Mouse (Mus musculus): Measurements from ENCODE around the gene Gm17349.

The Gm17349 gene

DNA sequence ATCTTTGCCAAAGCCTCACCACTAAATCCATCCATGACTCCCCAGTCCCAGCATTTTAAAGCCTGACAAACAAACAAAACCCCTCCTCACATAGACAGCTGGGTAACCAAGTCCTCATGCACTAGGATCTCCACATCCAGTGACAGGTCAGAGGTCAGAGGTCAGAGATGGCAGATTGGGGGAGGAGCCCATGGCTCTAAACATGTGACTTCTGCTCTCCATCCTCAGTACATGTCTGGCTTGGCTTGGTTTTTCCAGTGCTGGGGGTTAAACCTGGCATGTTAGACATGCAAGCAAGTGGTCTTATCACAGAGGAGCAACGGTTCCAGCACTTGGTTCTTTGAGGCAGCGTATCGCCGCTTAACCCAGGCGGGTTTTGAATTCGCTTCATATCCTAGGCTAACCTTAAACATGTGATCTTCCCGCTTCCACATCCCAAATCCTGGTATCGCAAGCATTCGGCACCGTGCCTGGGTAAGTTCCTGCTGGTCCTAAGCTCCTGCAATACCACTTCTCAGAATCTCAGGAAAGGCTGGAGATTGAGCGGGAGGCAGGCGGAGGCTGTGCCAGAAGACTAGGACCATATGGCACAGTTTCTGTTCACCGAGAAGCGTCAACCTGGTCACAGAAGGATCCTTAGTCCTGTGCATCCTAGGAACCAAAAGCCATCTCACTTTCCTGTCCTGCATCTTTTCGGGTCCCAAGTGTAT lies 44.0 kb downstream of the Gm17349 start:
- no peak for DNase-seq (ENCODE audit: low spot score in 2 of 2)

DNA sequence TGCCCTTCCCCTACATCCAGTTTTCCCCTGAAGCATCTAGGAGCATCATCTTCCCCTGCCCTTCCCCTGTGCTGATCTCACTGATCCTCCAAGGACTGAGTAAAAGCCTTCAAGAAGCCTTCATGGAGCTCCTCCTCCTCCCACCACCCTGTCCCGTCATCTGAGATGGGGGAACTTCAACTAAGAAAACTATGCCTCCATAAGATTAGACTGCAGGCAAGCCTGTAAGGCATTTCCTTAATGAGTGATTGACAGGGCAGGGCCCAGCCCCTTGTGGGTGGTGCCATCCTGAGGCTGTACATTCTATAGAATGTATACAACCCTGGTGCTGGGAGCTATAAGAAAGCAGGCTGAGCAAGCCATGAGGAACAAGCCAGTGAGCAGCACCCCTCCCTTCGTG lies 46.9 kb downstream of the Gm17349 start:
- no peak for DNase-seq (ENCODE audit: low spot score in 2 of 2)

- DNase-seq (ENCODE audit: low spot score in 2 of 2): no peak
Measured at GRCm38 (mm10) chr15:99655956-99656355, 49.3 kb downstream of the Gm17349 start.

DNA sequence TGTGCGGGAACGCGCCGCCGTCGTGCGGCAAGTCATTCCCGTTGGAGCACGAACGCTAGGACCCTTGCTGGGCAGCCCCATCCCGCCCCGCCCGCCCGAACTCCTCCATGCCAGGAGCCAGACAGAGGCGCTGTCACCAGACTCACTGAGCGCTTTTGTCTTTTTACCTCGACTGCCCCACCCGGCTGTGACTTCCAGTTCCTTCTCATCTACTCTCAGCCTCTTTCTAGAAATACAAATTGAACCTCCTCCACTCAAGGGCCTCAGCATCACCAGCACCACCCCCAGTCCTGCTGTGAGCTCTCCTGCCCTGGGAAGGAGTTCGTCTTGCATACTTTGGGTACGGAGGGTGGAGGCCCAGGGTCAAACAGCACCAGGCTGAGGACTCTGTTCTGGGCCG lies 51.4 kb downstream of the Gm17349 start:
- DNase-seq (ENCODE audit: low spot score in 2 of 2): no peak

GRCm38 (mm10) chr15:99653291-99653690 lies 52.0 kb downstream of the Gm17349 start:
- no peak for DNase-seq (ENCODE audit: low spot score in 2 of 2)
